ENCODE assay signal across 23 mouse cellular contexts in genomic region chr14:23475129-23475528, GRCm38 (mm10).
"Had no signal": no experiment of that assay in that cellular context is flagged by ENCODE, and none has a peak within 500 bp of the region (broad histone marks: within the 10 kb centered on the region; RNA-seq: fewer than 3 reads in every experiment).

No protein-coding gene starts in this region.

- H3K4me3 ChIP-seq: limb, embryonic 12.5 days; limb, embryonic 15.5 days; midbrain, embryonic 12.5 days; midbrain, embryonic 15.5 days; neural tube, embryonic 12.5 days; neural tube, embryonic 15.5 days; stomach, embryonic 15.5 days had no signal

- H3K27me3 ChIP-seq: limb, embryonic 12.5 days; limb, embryonic 15.5 days; midbrain, embryonic 12.5 days; midbrain, embryonic 15.5 days; neural tube, embryonic 12.5 days; neural tube, embryonic 15.5 days; stomach, embryonic 15.5 days had no signal

- H3K36me3 ChIP-seq: limb, embryonic 12.5 days; limb, embryonic 15.5 days; midbrain, embryonic 12.5 days; midbrain, embryonic 15.5 days; neural tube, embryonic 12.5 days; neural tube, embryonic 15.5 days; stomach, embryonic 15.5 days had no signal

- H3K9me3 ChIP-seq: limb, embryonic 12.5 days; limb, embryonic 15.5 days; midbrain, embryonic 12.5 days; midbrain, embryonic 15.5 days; neural tube, embryonic 12.5 days; neural tube, embryonic 15.5 days; stomach, embryonic 15.5 days had no signal

- H3K4me2 ChIP-seq: limb, embryonic 12.5 days; limb, embryonic 15.5 days; liver, embryonic 11.5 days; lung, embryonic 14.5 days; midbrain, embryonic 12.5 days; midbrain, embryonic 15.5 days; neural tube, embryonic 12.5 days; neural tube, embryonic 15.5 days; stomach, embryonic 15.5 days had no signal

- ATAC-seq: intestine, embryonic 16.5 days; liver, postnatal 0 days; lung, postnatal 0 days; midbrain, embryonic 15.5 days had no signal

- H3K4me1 ChIP-seq: limb, embryonic 15.5 days; midbrain, embryonic 12.5 days; midbrain, embryonic 15.5 days; neural tube, embryonic 12.5 days; neural tube, embryonic 15.5 days; stomach, embryonic 15.5 days had no signal

- H3K27ac ChIP-seq: limb, embryonic 12.5 days; limb, embryonic 15.5 days; liver, embryonic 14.5 days; macrophage; midbrain, embryonic 12.5 days; midbrain, embryonic 15.5 days; neural tube, embryonic 12.5 days; neural tube, embryonic 15.5 days; stomach, embryonic 15.5 days had no signal

- H3K9ac ChIP-seq: limb, embryonic 12.5 days; limb, embryonic 15.5 days; liver, embryonic 14.5 days; liver, postnatal 0 days; lung, embryonic 14.5 days; midbrain, embryonic 12.5 days; midbrain, embryonic 15.5 days; neural tube, embryonic 12.5 days; neural tube, embryonic 15.5 days; stomach, embryonic 15.5 days had no signal

- DNase-seq: kidney, adult 18-20 months; kidney, adult 9 months; kidney, postnatal 14 days; kidney, postnatal 4 days; left cerebral cortex, postnatal 4 days; liver, postnatal 0 days; lung, embryonic 14.5 days; right cerebral cortex, adult 18-20 months; right cerebral cortex, postnatal 14 days; spleen, adult 18-20 months; thymus, postnatal 25 days had no signal
